Mouse (Mus musculus) heart, postnatal 0 days (tissue): ENCODE measurements at regions not wholly inside any gene's neighbourhood (a gene's known extent, or its start where the extent isn't known, plus 50 kb on each side); places are given as distances from the start of the nearest gene placed in this dataset.

Experiments
- ATAC-seq: fragments of 200-750 bp; cut with Nextera tagmentation; 2 replicates; pipeline ENCODE4 v1.8.0; 2017; ENCODE audit warnings: low read depth, moderate number of reproducible peaks, moderate library complexity; ENCODE audit not compliant: insufficient read depth
- DNase-seq: peaks from one replicate; pipeline ENCODE4 v3.0.0-alpha.2; 2016; ENCODE audit warnings: low spot score
- H3K27ac ChIP-seq: fragments of 300-500 bp; sonication (generic); 2 replicates; pipeline ENCODE4 v1.5.1; 2014; ENCODE audit warnings: low read depth, mild to moderate bottlenecking
- H3K27me3 ChIP-seq: fragments of 300-500 bp; sonication (generic); 2 replicates; pipeline ENCODE4 v1.6.1; 2014; ENCODE audit warnings: low read length, mixed read lengths; ENCODE audit not compliant: control insufficient read depth, insufficient read depth
- H3K36me3 ChIP-seq: fragments of 300-500 bp; sonication (generic); replicated peaks from 2 replicates; pipeline ENCODE4 v1.6.1; 2014; ENCODE audit warnings: low read length, mixed read lengths; ENCODE audit not compliant: control insufficient read depth, insufficient read depth
- H3K4me1 ChIP-seq: fragments of 300-500 bp; sonication (generic); 2 replicates; pipeline ENCODE4 v1.6.1; 2014; ENCODE audit warnings: antibody characterized with exemption; ENCODE audit not compliant: control insufficient read depth, insufficient read depth
- H3K4me2 ChIP-seq: fragments of 300-500 bp; sonication (generic); 2 replicates; pipeline ENCODE4 v1.6.1; 2014; ENCODE audit warnings: low read depth, mild to moderate bottlenecking, low read length, moderate library complexity
- H3K4me3 ChIP-seq: fragments of 300-500 bp; sonication (generic); 2 replicates; pipeline ENCODE4 v1.5.1; 2014; ENCODE audit warnings: low read depth, low read length
- H3K9ac ChIP-seq: fragments of 300-500 bp; sonication (generic); replicated peaks from 2 replicates; pipeline ENCODE4 v1.6.1; 2014; ENCODE audit warnings: low read depth, low read length, mixed read lengths
- H3K9me3 ChIP-seq: fragments of 300-500 bp; sonication (generic); replicated peaks from 2 replicates; pipeline ENCODE4 v1.6.1; 2016; ENCODE audit warnings: low read length; ENCODE audit not compliant: control insufficient read depth
- CTCF ChIP-seq: IDR thresholded peaks from 2 replicates; pipeline ENCODE4 v1.5.1; 2016; ENCODE audit warnings: antibody characterized with exemption, control low read depth, low read depth
- EP300 ChIP-seq: IDR thresholded peaks from 2 replicates; pipeline ENCODE4 v1.6.1; 2016; ENCODE audit warnings: antibody characterized with exemption, low read depth
- WGBS: fragments of 180-500 bp; shearing (Covaris S2); extraction: QIAGEN DNeasy Blood & Tissue Kit; methylation state at CpG from one replicate; pipeline ENCODE4 v1.1.7; 2014; 5-methylcytosine and 5-hydroxymethylcytosine counted together

DNA sequence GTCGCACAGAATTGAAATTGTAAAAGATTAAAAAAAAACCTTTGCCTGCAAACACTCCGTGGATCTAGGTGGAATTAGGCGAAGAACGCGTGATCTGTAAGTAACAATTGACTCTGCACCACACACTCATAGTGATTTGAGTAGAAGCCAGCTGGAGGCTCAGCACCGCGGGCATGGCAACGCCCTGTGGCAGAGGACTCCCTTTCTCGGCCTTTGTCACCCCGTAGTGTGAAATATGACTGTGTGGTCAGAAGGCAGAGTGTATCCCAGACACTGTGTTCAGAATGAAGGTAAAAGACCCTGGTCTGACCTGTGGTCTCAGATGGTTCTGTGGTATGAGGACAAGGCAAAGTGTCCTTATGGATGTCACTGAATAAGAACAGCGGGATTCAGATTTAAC is 183.0 kb upstream of the Zpld1 start:
- WGBS, result 86% methylated on average over 11 of the region's 11 CpGs
- Histone ChIP-seq H3K9me3 (no peaks in the 10 kb centered on the region), H3K27me3 (no peaks in the 10 kb centered on the region), H3K4me2 (no peak overlapping the region), H3K36me3 (no peaks in the 10 kb centered on the region), H3K4me1 (no peaks in the 10 kb centered on the region), H3K4me3 (no peak overlapping the region), H3K27ac (no peak overlapping the region), H3K9ac (no peak overlapping the region)
- no peak for TF ChIP-seq EP300
- no peak for TF ChIP-seq CTCF
- DNase-seq (no peak), ATAC-seq (no peak)

DNA sequence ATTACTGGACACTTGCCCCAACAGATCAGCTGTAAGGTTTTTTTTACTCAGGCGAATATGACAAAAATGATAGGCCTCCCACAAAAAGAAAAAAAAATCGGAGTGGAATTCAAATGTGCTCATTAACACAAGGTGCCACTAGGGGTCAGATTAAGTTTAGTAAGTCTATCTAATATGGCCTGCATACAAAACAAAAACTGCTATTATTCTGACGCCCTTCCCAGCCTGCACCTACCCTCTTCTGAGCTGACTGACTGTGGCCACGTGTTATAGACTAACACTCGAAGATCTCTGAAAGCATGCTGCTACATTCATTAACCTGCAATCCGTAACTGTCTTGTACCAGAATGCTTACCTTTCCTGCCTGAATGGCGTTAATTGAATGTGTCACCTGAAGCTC is 182.5 kb upstream of the Zpld1 start:
- 44% methylated on average over 7 of the region's 7 CpGs for WGBS
- H3K4me1 ChIP-seq, result no peaks in the 10 kb centered on the region
- ATAC-seq (no peak; the same call in 1 of the 2 replicates), DNase-seq (peak; percentile 64)
- H3K4me2 ChIP-seq, result no peak overlapping the region
- H3K9me3 ChIP-seq, result no peaks in the 10 kb centered on the region
- H3K27me3 ChIP-seq, result no peaks in the 10 kb centered on the region
- H3K4me3 ChIP-seq, result no peak overlapping the region
- no peak overlapping the region for H3K9ac ChIP-seq
- no peak overlapping the region for H3K27ac ChIP-seq
- peak; percentile 30 for TF ChIP-seq CTCF
- TF ChIP-seq EP300, result no peak
- no peaks in the 10 kb centered on the region for H3K36me3 ChIP-seq

DNA sequence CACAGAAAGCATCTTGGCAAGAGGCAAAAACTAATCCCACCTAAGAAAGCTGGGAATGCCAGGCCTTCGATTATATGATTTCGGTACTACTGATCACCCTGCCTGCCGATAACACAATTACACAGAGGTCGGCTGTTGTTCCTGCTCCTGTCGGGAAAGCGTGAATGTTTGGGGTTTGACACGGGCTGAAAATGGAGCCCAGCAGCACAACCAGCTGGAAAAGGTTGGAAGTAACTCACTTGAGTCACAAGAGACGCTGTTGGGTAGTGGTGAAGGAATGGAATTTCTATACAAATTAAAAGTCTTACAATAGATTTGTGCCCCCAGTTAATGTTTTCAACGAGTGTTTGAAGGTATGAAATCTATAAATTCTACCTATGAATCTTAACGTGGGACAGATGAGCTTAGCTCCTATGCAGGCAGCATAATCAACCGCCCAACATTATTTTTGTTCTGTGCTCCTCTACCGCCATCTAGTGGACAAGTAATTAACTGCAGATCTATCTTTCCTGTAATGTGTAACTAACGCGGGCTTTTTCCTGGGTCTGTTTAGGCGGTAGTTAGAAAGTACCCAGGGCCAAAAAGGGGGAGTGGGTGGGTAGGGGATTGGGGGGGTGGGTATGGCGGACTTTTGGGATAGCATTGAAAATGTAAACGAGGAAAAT is 178.9 kb upstream of the Zpld1 start:
- H3K27me3 ChIP-seq, result no peaks in the 10 kb centered on the region
- ATAC-seq (no peak), DNase-seq (peak; percentile 64)
- no peak overlapping the region for H3K9ac ChIP-seq
- H3K4me1 ChIP-seq, result no peaks in the 10 kb centered on the region
- no peak overlapping the region; the same call in 1 of the 2 replicates for H3K4me2 ChIP-seq
- H3K36me3 ChIP-seq, result no peaks in the 10 kb centered on the region
- H3K4me3 ChIP-seq, result no peak overlapping the region
- H3K27ac ChIP-seq, result no peak overlapping the region
- WGBS, result 24% methylated on average over 17 of the region's 17 CpGs
- no peaks in the 10 kb centered on the region for H3K9me3 ChIP-seq
- TF ChIP-seq EP300 (no peak), CTCF (peak; percentile 87)

DNA sequence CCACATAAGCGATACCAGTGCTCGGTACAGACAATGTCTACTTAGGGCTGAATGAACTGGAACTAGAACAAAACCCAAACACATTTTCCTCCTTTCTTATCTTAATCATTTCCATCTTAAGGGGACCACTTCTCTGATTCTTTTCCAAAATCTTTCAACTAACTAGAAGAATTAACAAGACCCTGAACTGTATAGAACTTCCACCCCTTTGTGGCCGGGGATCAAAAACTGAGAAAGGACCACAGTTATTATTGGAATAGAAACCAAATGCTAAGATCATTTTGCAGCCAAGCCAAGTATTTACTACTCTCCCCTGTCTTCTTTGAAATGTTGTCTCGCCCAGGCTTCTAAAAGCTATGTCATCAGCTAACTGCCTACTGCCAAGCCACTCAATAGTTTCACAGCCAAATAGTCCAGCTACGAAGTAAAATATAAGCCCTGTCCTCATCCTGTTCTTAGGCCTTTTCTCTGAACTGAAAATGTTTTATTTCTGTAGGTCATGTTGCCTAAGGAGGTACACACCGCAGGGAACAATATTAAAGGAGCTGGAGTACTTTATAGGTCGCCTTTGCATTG is 177.3 kb upstream of the Zpld1 start:
- 78% methylated on average over 7 of the region's 7 CpGs for WGBS
- H3K9me3 ChIP-seq, result no peaks in the 10 kb centered on the region
- no peak overlapping the region for H3K27ac ChIP-seq

DNA sequence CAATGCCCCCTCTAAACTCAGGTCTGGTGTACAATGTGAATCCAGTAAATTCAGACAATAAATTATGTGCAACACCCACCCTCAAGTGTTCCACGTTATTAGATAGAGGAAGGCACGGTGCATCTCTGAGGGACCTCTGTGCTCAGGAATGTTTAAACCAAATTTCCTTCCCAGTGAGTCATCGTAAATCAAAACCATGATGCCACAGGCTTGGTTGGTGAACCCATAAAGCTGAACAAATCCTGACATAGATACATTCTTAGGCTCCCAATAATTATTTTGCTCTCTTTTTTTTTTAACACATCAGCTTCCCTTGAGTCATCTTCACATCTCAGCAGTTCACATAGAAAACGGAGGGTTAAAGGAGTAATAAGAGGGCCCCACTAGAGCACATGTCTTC is 173.6 kb upstream of the Zpld1 start:
- ATAC-seq, result no peak
- H3K36me3 ChIP-seq, result no peaks in the 10 kb centered on the region
- H3K9me3 ChIP-seq, result no peaks in the 10 kb centered on the region
- no peak for DNase-seq
- TF ChIP-seq EP300, result no peak
- TF ChIP-seq CTCF, result no peak
- no peak overlapping the region for H3K4me3 ChIP-seq
- H3K27me3 ChIP-seq, result no peaks in the 10 kb centered on the region
- H3K4me2 ChIP-seq, result no peak overlapping the region
- WGBS, result 65% methylated on average over 4 of the region's 4 CpGs
- H3K27ac ChIP-seq, result no peak overlapping the region
- no peaks in the 10 kb centered on the region for H3K4me1 ChIP-seq
- H3K9ac ChIP-seq, result no peak overlapping the region

More for the DNA sequence above, 177.3 kb upstream of the Zpld1 start:
- H3K4me1 ChIP-seq, result no peaks in the 10 kb centered on the region
- H3K9ac ChIP-seq, result no peak overlapping the region
- no peak overlapping the region for H3K4me2 ChIP-seq
- DNase-seq (no peak), ATAC-seq (no peak)
- no peaks in the 10 kb centered on the region for H3K36me3 ChIP-seq
- TF ChIP-seq CTCF (no peak), EP300 (no peak)
- H3K4me3 ChIP-seq, result no peak overlapping the region
- H3K27me3 ChIP-seq, result no peaks in the 10 kb centered on the region

DNA sequence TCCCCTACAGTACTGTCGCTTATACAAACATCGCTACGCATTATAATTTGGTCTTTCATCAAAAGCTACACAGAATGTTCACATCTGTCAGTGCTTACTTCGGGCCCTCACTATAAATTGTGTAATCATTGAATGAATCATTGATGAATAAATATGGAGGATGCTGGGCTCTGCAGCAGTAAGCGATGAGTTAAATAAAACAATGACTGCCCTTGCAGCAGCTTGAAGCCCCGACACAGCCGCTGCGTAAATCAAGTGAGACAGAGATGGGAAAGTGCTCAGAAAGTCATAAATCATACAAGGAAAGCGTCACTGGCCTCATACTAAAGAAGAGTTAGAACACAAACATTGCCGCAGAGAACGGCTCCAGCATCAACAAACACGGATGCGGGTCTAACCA is 172.9 kb upstream of the Zpld1 start:
- H3K4me1 ChIP-seq, result no peaks in the 10 kb centered on the region
- DNase-seq, result no peak
- H3K27me3 ChIP-seq, result no peaks in the 10 kb centered on the region
- WGBS, result 72% methylated on average over 13 of the region's 13 CpGs
- H3K4me3 ChIP-seq, result no peak overlapping the region
- H3K9ac ChIP-seq, result no peak overlapping the region
- H3K4me2 ChIP-seq, result no peak overlapping the region
- no peak for TF ChIP-seq CTCF
- no peak for TF ChIP-seq EP300
- no peaks in the 10 kb centered on the region for H3K36me3 ChIP-seq
- H3K27ac ChIP-seq, result no peak overlapping the region
- ATAC-seq, result no peak
- H3K9me3 ChIP-seq, result no peaks in the 10 kb centered on the region
